Mouse (Mus musculus) limb, embryonic 14.5 days (tissue): Measurements from ENCODE around the gene Krtcap2. TPM values are rescaled to one million over a fixed set of nuclear protein-coding genes. Genes with fewer than 3 reads are reported as not detected.

Experiments
- ATAC-seq: fragments of 200-750 bp; cut with Nextera tagmentation; 2 replicates; pipeline ENCODE4 v1.8.0; 2017; ENCODE audit warnings: low read depth, moderate number of reproducible peaks, moderate TSS enrichment; ENCODE audit not compliant: low FRiP score
- DNase-seq: peaks from one replicate; pipeline ENCODE4 v3.0.0-alpha.2; 2015; ENCODE audit warnings: low spot score
- H3K27ac ChIP-seq: fragments of 300-500 bp; sonication (generic); replicated peaks from 2 replicates; pipeline ENCODE4 v1.5.1; 2014; ENCODE audit warnings: low read depth, mild to moderate bottlenecking, low read length, moderate library complexity, mixed read lengths
- H3K27me3 ChIP-seq: fragments of 300-500 bp; sonication (generic); 2 replicates; pipeline ENCODE4 v1.6.1; 2014; ENCODE audit warnings: low read length, mixed read lengths; ENCODE audit not compliant: control insufficient read depth, insufficient read depth
- H3K36me3 ChIP-seq: fragments of 300-500 bp; sonication (generic); 2 replicates; pipeline ENCODE4 v1.6.1; 2014; ENCODE audit warnings: mild to moderate bottlenecking, low read length, moderate library complexity, mixed read lengths; ENCODE audit not compliant: control insufficient read depth, insufficient read depth
- H3K4me1 ChIP-seq: fragments of 300-500 bp; sonication (generic); 2 replicates; pipeline ENCODE4 v1.6.1; 2014; ENCODE audit warnings: antibody characterized with exemption, low read length, mixed read lengths; ENCODE audit not compliant: control insufficient read depth, insufficient read depth
- H3K4me2 ChIP-seq: fragments of 300-500 bp; sonication (generic); replicated peaks from 2 replicates; pipeline ENCODE4 v1.6.1; 2014; ENCODE audit warnings: low read depth, mild to moderate bottlenecking, low read length, moderate library complexity; ENCODE audit not compliant: severe bottlenecking
- H3K4me3 ChIP-seq: fragments of 300-500 bp; sonication (generic); replicated peaks from 2 replicates; pipeline ENCODE4 v1.5.1; 2014; ENCODE audit warnings: low read length
- H3K9ac ChIP-seq: fragments of 300-500 bp; sonication (generic); 2 replicates; pipeline ENCODE4 v1.6.1; 2014; ENCODE audit warnings: mild to moderate bottlenecking, low read depth, low read length, moderate library complexity; ENCODE audit not compliant: severe bottlenecking
- H3K9me3 ChIP-seq: fragments of 300-500 bp; sonication (generic); 2 replicates; pipeline ENCODE4 v1.6.1; 2016; ENCODE audit warnings: low read length; ENCODE audit not compliant: control insufficient read depth
- POLR2A ChIP-seq: fragments of 200-500 bp; IDR thresholded peaks from 2 replicates; pipeline ENCODE4 v1.8.0; 2012; ENCODE audit warnings: inconsistent platforms, mild to moderate bottlenecking, moderate library complexity, borderline replicate concordance; ENCODE audit not compliant: insufficient read depth, insufficient read length; ENCODE audit errors: extremely low read depth
- WGBS: fragments of 180-500 bp; shearing (Covaris S2); extraction: QIAGEN DNeasy Blood & Tissue Kit; methylation state at CpG from one replicate; pipeline ENCODE4 v1.1.7; 2014; 5-methylcytosine and 5-hydroxymethylcytosine counted together
- polyA plus RNA-seq, 2 experiments: library from polyadenylated mRNA; depleted of rRNA in 1 of 2; stranded (reverse) in 1 of 2; unstranded in 1 of 2; fragments of >200 nt; fragmentation: Nextera tagmentation in 1 of 2; extraction: Ambion mirVana in 1 of 2; gene quantifications; 2 replicates each; pipeline versions ENCODE4 v1.2.1 to v1.2.3; 2012 to 2014

The Krtcap2 gene
- polyA plus RNA-seq, 2 experiments = 121 to 353 TPM

DNA sequence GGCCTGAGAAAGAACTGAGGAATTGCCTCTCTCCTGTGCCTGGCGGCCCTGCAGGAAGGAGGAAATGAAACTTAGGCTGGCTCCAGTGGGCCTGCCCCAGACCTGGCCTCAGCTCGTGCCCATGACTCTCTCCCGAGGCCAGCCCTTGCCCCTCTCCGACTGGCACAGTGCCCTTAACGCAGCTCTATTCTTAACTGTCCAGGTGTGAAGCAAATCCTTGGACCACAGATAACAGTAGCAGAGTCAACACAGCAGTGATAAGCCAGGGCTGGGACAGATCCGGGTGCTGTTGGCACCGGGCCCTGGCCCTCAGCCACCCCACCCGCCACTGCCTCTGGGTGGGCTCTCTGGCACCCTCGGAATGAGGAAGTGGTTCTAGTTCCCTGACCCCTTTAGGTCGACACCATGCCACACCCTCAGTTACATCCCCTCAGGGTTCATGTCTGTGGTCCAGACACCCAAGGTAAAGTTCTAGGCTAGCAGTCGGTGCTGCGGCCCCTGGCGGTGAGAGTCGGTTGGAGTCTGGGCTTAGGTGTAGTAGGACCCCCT lies 12.1 kb upstream of the Krtcap2 start:
- no peak for ATAC-seq
- no peak for DNase-seq
- no peak overlapping the region for H3K27ac ChIP-seq
- no peaks in the 10 kb centered on the region for H3K27me3 ChIP-seq
- H3K4me2 ChIP-seq = no peak overlapping the region
- peaks cover 4% of the 10 kb centered on the region for H3K4me1 ChIP-seq
- H3K4me3 ChIP-seq = no peak overlapping the region
- no peaks in the 10 kb centered on the region for H3K9me3 ChIP-seq
- peaks cover 33% of the 10 kb centered on the region for H3K36me3 ChIP-seq
- H3K9ac ChIP-seq = no peak overlapping the region
- 82% methylated on average over 14 of the region's 14 CpGs for WGBS
- no peak for TF ChIP-seq POLR2A

DNA sequence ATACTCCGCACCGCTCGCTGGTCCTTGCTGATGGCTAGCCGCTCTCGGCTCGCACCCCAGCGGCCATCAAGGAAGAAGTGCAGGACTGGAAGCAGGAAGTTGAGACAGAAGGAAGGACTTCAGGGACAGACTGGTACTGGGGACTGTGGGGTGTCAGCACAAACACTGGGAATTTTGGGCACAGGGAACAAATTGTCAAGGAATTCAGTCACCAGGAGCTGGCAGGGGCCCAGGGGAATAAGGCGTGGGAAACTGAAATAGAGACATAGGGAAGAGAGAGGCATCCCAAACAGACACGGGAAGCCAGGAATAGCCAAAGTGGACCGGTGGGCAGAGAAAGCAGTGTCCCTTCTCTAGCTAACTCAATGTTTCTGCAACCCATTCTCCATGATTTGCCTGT lies 9.2 kb upstream of the Krtcap2 start:
- 86% methylated on average over 10 of the region's 10 CpGs for WGBS
- H3K27ac ChIP-seq = no peak overlapping the region
- no peak overlapping the region for H3K9ac ChIP-seq
- H3K4me3 ChIP-seq = no peak overlapping the region
- DNase-seq = no peak
- H3K27me3 ChIP-seq = no peaks in the 10 kb centered on the region
- H3K36me3 ChIP-seq = peaks cover 56% of the 10 kb centered on the region
- no peaks in the 10 kb centered on the region for H3K9me3 ChIP-seq
- H3K4me1 ChIP-seq = no peaks in the 10 kb centered on the region
- no peak for ATAC-seq
- no peak overlapping the region for H3K4me2 ChIP-seq
- TF ChIP-seq POLR2A = no peak

DNA sequence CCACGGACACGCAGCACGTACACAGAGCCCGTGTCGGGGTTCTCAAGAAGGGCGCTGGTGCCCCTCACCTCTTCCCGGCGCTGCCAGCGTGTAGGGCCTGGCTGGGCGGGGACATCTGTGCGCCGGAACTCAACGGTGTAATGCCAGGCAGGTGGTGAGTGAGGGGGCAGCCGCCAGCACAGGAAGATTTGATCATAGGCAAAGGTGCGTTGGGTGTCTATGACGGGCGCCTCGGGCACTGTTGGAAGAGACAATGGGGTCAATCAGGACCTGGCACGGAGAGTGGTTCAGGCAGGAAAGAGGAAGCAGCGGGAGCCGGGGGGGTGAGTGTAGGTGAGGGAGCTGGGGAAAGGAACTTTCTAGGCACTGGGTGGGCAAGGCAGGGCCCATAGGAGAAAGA lies 8.1 kb upstream of the Krtcap2 start:
- peaks cover 61% of the 10 kb centered on the region for H3K36me3 ChIP-seq
- H3K9ac ChIP-seq = no peak overlapping the region
- no peak for TF ChIP-seq POLR2A
- H3K4me2 ChIP-seq = no peak overlapping the region
- no peaks in the 10 kb centered on the region for H3K4me1 ChIP-seq
- ATAC-seq = no peak
- 91% methylated on average over 21 of the region's 21 CpGs for WGBS
- no peak overlapping the region for H3K4me3 ChIP-seq
- no peaks in the 10 kb centered on the region for H3K9me3 ChIP-seq
- DNase-seq = no peak
- no peaks in the 10 kb centered on the region for H3K27me3 ChIP-seq
- H3K27ac ChIP-seq = no peak overlapping the region

- DNase-seq (no peak), ATAC-seq (no peak)
- Histone ChIP-seq H3K9ac (no peak overlapping the region), H3K36me3 (peaks cover 58% of the 10 kb centered on the region), H3K27me3 (no peaks in the 10 kb centered on the region), H3K27ac (no peak overlapping the region), H3K4me1 (peaks cover 1% of the 10 kb centered on the region), H3K4me2 (no peak overlapping the region), H3K9me3 (no peaks in the 10 kb centered on the region), H3K4me3 (no peak overlapping the region)
- TF ChIP-seq POLR2A = no peak
- WGBS = 67% methylated on average over 9 of the region's 12 CpGs
Measured at GRCm38 (mm10) chr3:89238494-89238893, 7.3 kb upstream of the Krtcap2 start.

GRCm38 (mm10) chr3:89242331-89242895 lies 3.4 kb upstream of the Krtcap2 start:
- no peak for DNase-seq
- TF ChIP-seq POLR2A = no peak
- no peak overlapping the region for H3K9ac ChIP-seq

GRCm38 (mm10) chr3:89243609-89244008 lies 2.2 kb upstream of the Krtcap2 start:
- H3K4me1 ChIP-seq = peaks cover 29% of the 10 kb centered on the region
- peaks cover 34% of the 10 kb centered on the region for H3K36me3 ChIP-seq
- no peaks in the 10 kb centered on the region for H3K27me3 ChIP-seq
- no peaks in the 10 kb centered on the region for H3K9me3 ChIP-seq
- H3K4me3 ChIP-seq = peak overlapping the region; percentile 86
- H3K4me2 ChIP-seq = peak overlapping the region; percentile 90
- WGBS = 11% methylated on average over 14 of the region's 14 CpGs
- no peak overlapping the region for H3K27ac ChIP-seq
- H3K9ac ChIP-seq = no peak overlapping the region
- no peak for TF ChIP-seq POLR2A
- DNase-seq = peak; percentile 49
- ATAC-seq = peak; percentile 16; the same call in 1 of the 2 replicates

More at GRCm38 (mm10) chr3:89242331-89242895, 3.4 kb upstream of the Krtcap2 start:
- Histone ChIP-seq H3K27me3 (no peaks in the 10 kb centered on the region), H3K4me1 (peaks cover 28% of the 10 kb centered on the region), H3K4me3 (no peak overlapping the region), H3K4me2 (no peak overlapping the region), H3K27ac (no peak overlapping the region), H3K36me3 (peaks cover 40% of the 10 kb centered on the region), H3K9me3 (no peaks in the 10 kb centered on the region)
- ATAC-seq = no peak
- WGBS = 76% methylated on average over 9 of the region's 9 CpGs
